Mouse (Mus musculus) kidney, embryonic 15.5 days (tissue): ENCODE results near the gene Zfp593. TPM values are rescaled to one million over a fixed set of nuclear protein-coding genes. Genes with fewer than 3 reads are reported as not detected.
A peak's percentile ranks its signal among the peaks of the same experiment; 100 is the strongest.

ENCODE experiments used
- ATAC-seq: fragments of 200-750 bp; cut with Nextera tagmentation; replicated peaks from 2 replicates; pipeline ENCODE4 v1.8.0; 2017; ENCODE audit warnings: moderate TSS enrichment; ENCODE audit not compliant: low FRiP score
- H3K27ac ChIP-seq: fragments of 300-500 bp; sonication (generic); 2 replicates; pipeline ENCODE4 v1.5.1; 2015; ENCODE audit warnings: mild to moderate bottlenecking, inconsistent platforms
- H3K27me3 ChIP-seq: fragments of 300-500 bp; sonication (generic); 2 replicates; pipeline ENCODE4 v1.6.1; 2015; ENCODE audit warnings: inconsistent platforms
- H3K36me3 ChIP-seq: fragments of 300-500 bp; sonication (generic); 2 replicates; pipeline ENCODE4 v1.6.1; 2015; ENCODE audit warnings: inconsistent platforms
- H3K4me1 ChIP-seq: fragments of 300-500 bp; sonication (generic); 2 replicates; pipeline ENCODE4 v1.6.1; 2015; ENCODE audit warnings: inconsistent platforms
- H3K4me2 ChIP-seq: fragments of 300-500 bp; sonication (generic); 2 replicates; pipeline ENCODE4 v1.6.1; 2015; ENCODE audit warnings: moderate library complexity, mild to moderate bottlenecking, inconsistent platforms
- H3K4me3 ChIP-seq: fragments of 300-500 bp; sonication (generic); replicated peaks from 2 replicates; pipeline ENCODE4 v1.5.1; 2015; ENCODE audit warnings: mild to moderate bottlenecking, inconsistent platforms
- H3K9ac ChIP-seq: fragments of 300-500 bp; sonication (generic); 2 replicates; pipeline ENCODE4 v1.6.1; 2015; ENCODE audit warnings: mild to moderate bottlenecking, inconsistent platforms
- H3K9me3 ChIP-seq: fragments of 300-500 bp; sonication (generic); replicated peaks from 2 replicates; pipeline ENCODE4 v1.6.1; 2016; ENCODE audit warnings: inconsistent platforms
- WGBS: fragments of 180-500 bp; shearing (Covaris S2); methylation state at CpG from one replicate; pipeline ENCODE4 v1.1.7; 2015; ENCODE audit warnings: mixed read lengths; 5-methylcytosine and 5-hydroxymethylcytosine counted together
- polyA plus RNA-seq: library from polyadenylated mRNA; unstranded; fragments of >200 nt; fragmentation: Nextera tagmentation; extraction: Ambion mirVana; gene quantifications from 2 replicates; pipeline ENCODE4 v1.2.1, GENCODE M21; 2015

The Zfp593 gene
- polyA plus RNA-seq, 1 experiment from 2014 or later, result 15.8 TPM

- no peak overlapping the region for H3K27ac ChIP-seq
- H3K9ac ChIP-seq, result peak overlapping the region; percentile 27; the same call in 1 of the 2 replicates
- no peak for ATAC-seq
These were observed 6.7 kb downstream of the Zfp593 start for GRCm38 (mm10) chr4:134238686-134239085.

GRCm38 (mm10) chr4:134238279-134238651 is 7.1 kb downstream of the Zfp593 start, which contains the start of gene Cnksr1:
TSS of gene Cnksr1 (minus strand) at chr4:134238399.
- peaks cover 3% of the 10 kb centered on the region; the same call in 1 of the 2 replicates for H3K36me3 ChIP-seq
- no peaks in the 10 kb centered on the region for H3K9me3 ChIP-seq
- peak within 1 kb of the TSS; percentile 64 for H3K4me2 ChIP-seq
- H3K9ac ChIP-seq, result peak within 1 kb of the TSS; percentile 27; the same call in 1 of the 2 replicates
- H3K4me3 ChIP-seq, result peak within 1 kb of the TSS; percentile 43
- ATAC-seq, result peak; percentile 85
- peaks cover 12% of the 10 kb centered on the region for H3K27me3 ChIP-seq
- WGBS, result 2% methylated on average over 18 of the region's 18 CpGs
- peak within 1 kb of the TSS; percentile 66 for H3K27ac ChIP-seq
- H3K4me1 ChIP-seq, result peaks cover 23% of the 10 kb centered on the region

More at GRCm38 (mm10) chr4:134238686-134239085, 6.7 kb downstream of the Zfp593 start:
- no peaks in the 10 kb centered on the region for H3K9me3 ChIP-seq
- peaks cover 24% of the 10 kb centered on the region for H3K4me1 ChIP-seq
- H3K27me3 ChIP-seq, result peaks cover 12% of the 10 kb centered on the region
- H3K4me3 ChIP-seq, result peak overlapping the region; percentile 43
- 11% methylated on average over 10 of the region's 10 CpGs for WGBS
- peak overlapping the region; percentile 64 for H3K4me2 ChIP-seq
- H3K36me3 ChIP-seq, result peaks cover 4% of the 10 kb centered on the region; the same call in 1 of the 2 replicates

GRCm38 (mm10) chr4:134237582-134238278 is 7.7 kb downstream of the Zfp593 start:
- 27% methylated on average over 19 of the region's 19 CpGs for WGBS
- H3K36me3 ChIP-seq, result no peaks in the 10 kb centered on the region
- H3K4me2 ChIP-seq, result peak overlapping the region; percentile 64
- no peaks in the 10 kb centered on the region for H3K9me3 ChIP-seq
- peak overlapping the region; percentile 27; the same call in 1 of the 2 replicates for H3K9ac ChIP-seq
- peaks cover 12% of the 10 kb centered on the region for H3K27me3 ChIP-seq
- H3K4me1 ChIP-seq, result peaks cover 23% of the 10 kb centered on the region
- peak; percentile 44 for ATAC-seq
- peak overlapping the region; percentile 66 for H3K27ac ChIP-seq
- H3K4me3 ChIP-seq, result peak overlapping the region; percentile 43

GRCm38 (mm10) chr4:134234876-134235275 is 10.5 kb downstream of the Zfp593 start:
- WGBS, result 78% methylated on average over 5 of the region's 5 CpGs
- Histone ChIP-seq H3K4me3 (no peak overlapping the region), H3K4me2 (no peak overlapping the region), H3K9ac (no peak overlapping the region), H3K4me1 (peaks cover 28% of the 10 kb centered on the region), H3K9me3 (no peaks in the 10 kb centered on the region), H3K36me3 (no peaks in the 10 kb centered on the region), H3K27ac (no peak overlapping the region), H3K27me3 (peaks cover 12% of the 10 kb centered on the region)
- ATAC-seq, result no peak

GRCm38 (mm10) chr4:134230431-134230830 is 15.0 kb downstream of the Zfp593 start:
- no peak overlapping the region for H3K9ac ChIP-seq
- no peak for ATAC-seq
- no peak overlapping the region for H3K4me2 ChIP-seq
- H3K9me3 ChIP-seq, result no peaks in the 10 kb centered on the region
- 30% methylated on average over 8 of the region's 8 CpGs for WGBS
- no peak overlapping the region for H3K27ac ChIP-seq
- no peaks in the 10 kb centered on the region for H3K27me3 ChIP-seq
- H3K36me3 ChIP-seq, result no peaks in the 10 kb centered on the region
- H3K4me1 ChIP-seq, result peaks cover 7% of the 10 kb centered on the region; the same call in 1 of the 2 replicates
- no peak overlapping the region for H3K4me3 ChIP-seq

- WGBS, result 67% methylated on average over 8 of the region's 8 CpGs
- ATAC-seq, result no peak
- H3K27me3 ChIP-seq, result no peaks in the 10 kb centered on the region
- no peak within 1 kb of the TSS for H3K9ac ChIP-seq
- H3K4me2 ChIP-seq, result no peak within 1 kb of the TSS
- H3K27ac ChIP-seq, result no peak within 1 kb of the TSS
- no peak within 1 kb of the TSS for H3K4me3 ChIP-seq
- no peaks in the 10 kb centered on the region for H3K9me3 ChIP-seq
- no peaks in the 10 kb centered on the region for H3K36me3 ChIP-seq
- peaks cover 17% of the 10 kb centered on the region for H3K4me1 ChIP-seq
These were observed 18.2 kb downstream of the Zfp593 start, which contains the start of gene Catsper4 for GRCm38 (mm10) chr4:134227194-134227593. TSS of gene Catsper4 (minus strand) at chr4:134227383.

- H3K36me3 ChIP-seq, result no peaks in the 10 kb centered on the region
- no peak overlapping the region for H3K4me3 ChIP-seq
- peak overlapping the region; percentile 30; the same call in 1 of the 2 replicates for H3K4me2 ChIP-seq
- no peak overlapping the region for H3K9ac ChIP-seq
- 50% methylated on average over 11 of the region's 11 CpGs for WGBS
- H3K27me3 ChIP-seq, result no peaks in the 10 kb centered on the region
- peak; percentile 82 for ATAC-seq
- H3K4me1 ChIP-seq, result peaks cover 15% of the 10 kb centered on the region
- peak overlapping the region; percentile 89 for H3K27ac ChIP-seq
- no peaks in the 10 kb centered on the region for H3K9me3 ChIP-seq
These were observed 22.4 kb downstream of the Zfp593 start for GRCm38 (mm10) chr4:134222793-134223600.

- Histone ChIP-seq H3K27me3 (no peaks in the 10 kb centered on the region), H3K27ac (peak overlapping the region; percentile 81), H3K4me2 (no peak overlapping the region), H3K36me3 (no peaks in the 10 kb centered on the region), H3K9me3 (no peaks in the 10 kb centered on the region), H3K4me1 (peaks cover 8% of the 10 kb centered on the region), H3K4me3 (no peak overlapping the region), H3K9ac (no peak overlapping the region)
- ATAC-seq, result peak; percentile 66; the same call in 1 of the 2 replicates
- 19% methylated on average over 6 of the region's 6 CpGs for whole genome bisulfite sequencing
These were observed 38.8 kb downstream of the Zfp593 start for GRCm38 (mm10) chr4:134206488-134207053.

GRCm38 (mm10) chr4:134203340-134203896 is 42.0 kb downstream of the Zfp593 start:
- no peak overlapping the region for H3K4me2 ChIP-seq
- no peaks in the 10 kb centered on the region for H3K27me3 ChIP-seq
- H3K4me3 ChIP-seq, result no peak overlapping the region
- no peaks in the 10 kb centered on the region for H3K9me3 ChIP-seq
- ATAC-seq, result no peak
- no peaks in the 10 kb centered on the region for H3K36me3 ChIP-seq
- no peak overlapping the region for H3K27ac ChIP-seq
- no peak overlapping the region for H3K9ac ChIP-seq
- WGBS, result 70% methylated on average over 17 of the region's 17 CpGs
- peaks cover 8% of the 10 kb centered on the region for H3K4me1 ChIP-seq

GRCm38 (mm10) chr4:134202904-134203303 is 42.5 kb downstream of the Zfp593 start, which contains the start of gene Gm7534:
TSS of gene Gm7534 (minus strand) at chr4:134203004.
- no peak within 1 kb of the TSS for H3K4me2 ChIP-seq
- no peaks in the 10 kb centered on the region for H3K27me3 ChIP-seq
- H3K36me3 ChIP-seq, result no peaks in the 10 kb centered on the region
- H3K27ac ChIP-seq, result no peak within 1 kb of the TSS
- H3K9me3 ChIP-seq, result no peaks in the 10 kb centered on the region
- no peak within 1 kb of the TSS for H3K9ac ChIP-seq
- H3K4me1 ChIP-seq, result peaks cover 8% of the 10 kb centered on the region
- H3K4me3 ChIP-seq, result no peak within 1 kb of the TSS
- no peak for ATAC-seq
- 92% methylated on average over 4 of the region's 4 CpGs for WGBS

- Histone ChIP-seq H3K27me3 (no peaks in the 10 kb centered on the region), H3K4me3 (no peak overlapping the region), H3K27ac (no peak overlapping the region), H3K36me3 (no peaks in the 10 kb centered on the region), H3K9ac (no peak overlapping the region), H3K9me3 (no peaks in the 10 kb centered on the region), H3K4me1 (no peaks in the 10 kb centered on the region), H3K4me2 (no peak overlapping the region)
- no peak for ATAC-seq
- 80% methylated on average over 2 of the region's 2 CpGs for WGBS
These were observed 46.0 kb downstream of the Zfp593 start for GRCm38 (mm10) chr4:134199371-134199770.
